Mouse (Mus musculus) erythroblast, embryonic 14.5 days (primary cell): ENCODE measurements at regions not wholly inside any gene's neighbourhood (a gene's known extent, or its start where the extent isn't known, plus 50 kb on each side); places are given as distances from the start of the nearest gene placed in this dataset.

ENCODE experiments used
- H3K27me3 ChIP-seq: 2 replicates; pipeline ENCODE4 v1.6.1; 2012; ENCODE audit warnings: inconsistent platforms; ENCODE audit not compliant: control insufficient read depth
- H3K36me3 ChIP-seq: 2 replicates; pipeline ENCODE4 v1.6.1; 2012; ENCODE audit warnings: mild to moderate bottlenecking, inconsistent platforms; ENCODE audit not compliant: control insufficient read depth
- H3K4me1 ChIP-seq: 2 replicates; pipeline ENCODE4 v1.6.1; 2012; ENCODE audit warnings: inconsistent platforms; ENCODE audit not compliant: control insufficient read depth
- H3K4me3 ChIP-seq: replicated peaks from 2 replicates; pipeline ENCODE3; 2012; ENCODE audit warnings: moderate library complexity, mild to moderate bottlenecking, inconsistent platforms
- H3K9me3 ChIP-seq: 2 replicates; pipeline ENCODE4 v1.6.1; 2012; ENCODE audit warnings: low read length, inconsistent platforms, mixed read lengths; ENCODE audit not compliant: control insufficient read depth
- GATA1 ChIP-seq: IDR thresholded peaks from 2 replicates; pipeline ENCODE4 v1.6.1; 2012; ENCODE audit warnings: low read length, inconsistent platforms, mixed read lengths
- TAL1 ChIP-seq: IDR thresholded peaks from 3 replicates; pipeline ENCODE4 v1.6.1; 2012; ENCODE audit warnings: low read length, inconsistent platforms, mixed read lengths

DNA sequence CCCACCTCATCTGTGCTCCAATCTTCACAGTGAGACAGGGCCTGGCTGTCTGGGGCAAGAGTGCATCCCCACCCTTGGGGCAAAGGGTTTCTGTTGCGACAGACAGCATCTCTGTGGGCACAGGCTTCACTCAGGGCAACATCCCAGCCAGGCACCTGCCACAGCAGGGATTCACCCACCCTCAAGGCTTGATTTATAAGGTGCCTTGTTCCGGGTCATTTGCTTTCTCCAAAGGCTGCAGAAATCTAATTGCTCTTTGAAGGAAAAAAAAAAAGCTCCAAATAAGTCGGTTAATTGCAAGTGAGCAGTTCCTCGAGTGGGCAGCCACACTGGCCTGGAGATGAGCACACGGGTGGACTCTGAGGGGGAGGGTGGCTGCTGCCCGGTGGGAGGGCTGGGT lies 61.5 kb upstream of the Nkx1-1 start:
- Histone ChIP-seq H3K9me3 (no peaks in the 10 kb centered on the region), H3K4me3 (no peak overlapping the region), H3K4me1 (no peaks in the 10 kb centered on the region), H3K27me3 (no peaks in the 10 kb centered on the region), H3K36me3 (no peaks in the 10 kb centered on the region)
- no peak for TF ChIP-seq TAL1
- TF ChIP-seq GATA1, result no peak

DNA sequence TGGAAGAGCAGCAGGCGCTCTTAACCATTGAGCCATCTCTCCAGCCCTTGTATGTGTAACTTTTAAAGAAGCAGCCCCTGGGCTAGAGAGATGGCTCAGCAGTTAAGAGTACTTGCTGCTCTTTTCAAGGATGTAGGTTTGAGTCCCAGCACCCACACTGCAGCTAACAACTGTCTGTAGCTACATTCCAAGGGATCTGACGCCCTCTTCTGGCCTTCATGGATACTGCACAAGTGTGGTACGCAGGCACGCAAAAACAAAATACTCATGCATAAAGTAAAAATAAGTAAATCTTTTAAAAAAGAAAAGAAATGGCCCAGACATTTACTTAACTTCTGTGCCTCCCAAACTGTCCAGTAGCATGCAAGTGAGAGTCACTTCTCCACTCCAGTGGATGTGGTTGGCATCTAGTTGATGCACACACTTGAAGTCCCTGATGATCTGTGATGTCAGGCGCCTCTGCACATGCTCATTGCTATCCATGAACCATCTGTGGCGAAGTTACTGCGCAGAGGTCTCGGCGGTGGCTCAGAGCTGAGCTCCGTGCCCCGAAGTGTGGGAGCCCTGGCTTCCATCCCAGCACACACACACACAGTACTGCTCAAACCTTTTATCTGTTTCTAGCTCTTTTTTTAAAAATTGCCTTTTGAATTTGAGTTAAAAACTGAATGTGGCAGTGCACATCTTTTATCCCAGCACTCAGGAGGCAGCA lies 59.0 kb upstream of the Nkx1-1 start:
- H3K9me3 ChIP-seq, result no peaks in the 10 kb centered on the region
- H3K4me3 ChIP-seq, result no peak overlapping the region
- H3K27me3 ChIP-seq, result no peaks in the 10 kb centered on the region
- no peaks in the 10 kb centered on the region for H3K4me1 ChIP-seq
- TF ChIP-seq GATA1, result no peak
- no peak for TF ChIP-seq TAL1
- H3K36me3 ChIP-seq, result no peaks in the 10 kb centered on the region

DNA sequence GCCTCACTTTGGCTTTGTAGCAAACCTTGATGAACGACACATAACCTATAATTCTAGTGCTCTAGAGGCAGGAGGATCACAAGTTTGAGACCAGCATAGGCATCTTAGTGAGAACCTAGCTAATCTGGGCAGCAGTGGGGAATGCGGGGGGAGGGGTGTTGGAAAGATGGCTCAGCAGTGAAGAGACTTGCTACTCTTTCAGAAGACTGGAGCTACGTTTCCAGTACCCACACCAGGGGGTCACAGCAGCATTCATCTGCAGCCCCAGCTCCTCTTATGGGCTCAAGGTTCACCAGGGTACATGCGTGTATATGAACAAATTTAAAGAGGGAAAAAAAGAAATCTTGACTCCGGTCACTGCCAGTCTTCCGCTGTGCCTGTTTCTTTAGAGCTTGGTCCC lies 55.5 kb upstream of the Nkx1-1 start:
- H3K9me3 ChIP-seq, result no peaks in the 10 kb centered on the region
- no peaks in the 10 kb centered on the region for H3K27me3 ChIP-seq
- no peak overlapping the region for H3K4me3 ChIP-seq
- TF ChIP-seq GATA1, result no peak
- no peak for TF ChIP-seq TAL1
- no peaks in the 10 kb centered on the region for H3K4me1 ChIP-seq
- no peaks in the 10 kb centered on the region for H3K36me3 ChIP-seq

DNA sequence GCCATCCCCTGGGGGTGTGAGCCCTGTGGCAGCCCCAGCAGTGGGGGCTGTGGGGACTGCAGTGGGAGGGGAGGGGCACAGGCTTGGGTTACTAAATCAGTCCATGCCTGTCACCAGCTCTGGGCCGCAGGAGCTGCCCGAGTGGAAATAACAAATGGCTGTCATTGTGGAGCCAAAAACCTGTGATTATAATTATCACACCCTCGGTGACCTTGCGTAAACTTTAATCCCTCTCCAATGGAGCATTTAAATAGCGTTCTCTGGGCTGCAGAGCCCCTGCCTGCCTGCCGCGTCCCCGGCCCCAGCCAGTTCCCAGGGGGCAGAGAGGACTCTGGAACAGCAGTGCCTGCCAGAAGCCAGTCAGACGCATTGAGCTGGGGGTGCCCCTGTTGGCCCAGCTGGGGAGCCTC lies 54.4 kb upstream of the Nkx1-1 start:
- no peak for TF ChIP-seq GATA1
- TF ChIP-seq TAL1, result no peak
- Histone ChIP-seq H3K4me3 (no peak overlapping the region), H3K27me3 (no peaks in the 10 kb centered on the region), H3K36me3 (no peaks in the 10 kb centered on the region), H3K4me1 (no peaks in the 10 kb centered on the region), H3K9me3 (no peaks in the 10 kb centered on the region)

DNA sequence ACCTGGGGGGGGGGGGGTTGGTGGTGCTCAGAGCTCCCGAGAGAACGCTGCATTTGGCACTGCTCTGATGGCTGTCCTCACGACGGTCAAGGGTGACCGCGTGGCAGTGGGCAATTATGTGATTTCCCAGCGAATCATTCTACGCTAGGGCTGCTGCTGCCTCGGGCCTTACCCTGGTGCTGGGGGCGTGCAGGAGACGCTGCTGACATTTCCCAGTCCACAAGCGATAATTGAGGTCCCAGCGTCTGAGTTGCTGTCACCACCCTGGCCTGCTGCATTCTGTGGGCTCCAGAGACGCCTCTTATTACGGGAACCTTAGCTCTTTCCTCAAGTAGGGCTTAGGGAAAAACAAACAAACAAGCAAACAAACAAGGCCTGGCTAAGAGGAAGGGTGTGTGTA lies 52.0 kb upstream of the Nkx1-1 start:
- Histone ChIP-seq H3K4me1 (no peaks in the 10 kb centered on the region), H3K4me3 (no peak overlapping the region), H3K27me3 (no peaks in the 10 kb centered on the region), H3K9me3 (no peaks in the 10 kb centered on the region), H3K36me3 (no peaks in the 10 kb centered on the region)
- TF ChIP-seq GATA1 (no peak), TAL1 (no peak)
